In the genomic region with DNA sequence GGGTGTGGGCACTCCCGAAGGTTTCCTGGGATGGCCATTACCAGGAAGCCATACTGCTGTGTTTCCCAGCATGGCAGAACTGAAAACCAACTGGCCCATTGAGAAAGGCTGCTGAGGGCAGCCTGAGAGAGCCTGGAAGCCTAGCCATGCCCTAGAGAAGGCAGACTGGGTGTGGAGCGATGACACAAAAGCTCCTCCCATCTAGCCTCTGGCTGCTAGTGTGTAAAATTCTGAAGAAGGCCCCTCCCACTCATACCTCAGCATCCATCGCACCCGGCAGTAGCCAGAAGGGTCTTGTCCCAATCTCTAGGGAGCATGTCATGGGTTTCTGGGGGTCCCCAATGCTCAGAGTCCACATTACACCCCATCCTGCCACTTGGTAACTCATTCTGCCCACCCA, we compare ENCODE assay signal across 29 mouse cellular contexts. TPM values are rescaled to one million over a fixed set of nuclear protein-coding genes. Genes with fewer than 3 reads are reported as not detected.
A peak's percentile ranks its signal among the peaks of the same experiment; 100 is the strongest.
DNase-seq lines count a peak whose midpoint lies in the region; ATAC-seq and TF ChIP-seq lines count a peak whose summit lies in the region.
"Had no signal": no experiment of that assay in that cellular context is flagged by ENCODE, and none has a peak within 500 bp of the region (broad histone marks: within the 10 kb centered on the region; RNA-seq: fewer than 3 reads in every experiment).

No protein-coding gene starts in this region.

- ATAC-seq in kidney, postnatal 0 days (replicated peaks; ENCODE audit: low FRiP score, low read depth), result no peak
- no peak for ATAC-seq in megakaryocyte, adult 5-6 weeks (ENCODE audit: poor library complexity, severe bottlenecking)
- ATAC-seq: CD4-positive, CD25-positive, alpha-beta regulatory T cell, adult 4 months; forebrain, embryonic 13.5 days; forebrain, postnatal 0 days; Patski had no signal

- H3K9me3 ChIP-seq in kidney, postnatal 0 days (replicated peaks; ENCODE audit: low read length), result no peaks in the 10 kb centered on the region
- H3K9me3 ChIP-seq in megakaryocyte, embryonic 14.5 days, result no peaks in the 10 kb centered on the region
- no peaks in the 10 kb centered on the region for H3K9me3 ChIP-seq in heart, embryonic 10.5 days
- H3K9me3 ChIP-seq: forebrain, embryonic 13.5 days; heart, embryonic 12.5 days; hindbrain, embryonic 15.5 days had no signal

- H3K27me3 ChIP-seq in kidney, postnatal 0 days (ENCODE audit: insufficient read depth, low read length), result no peaks in the 10 kb centered on the region
- no peaks in the 10 kb centered on the region for H3K27me3 ChIP-seq in megakaryocyte, embryonic 14.5 days (replicated peaks)
- H3K27me3 ChIP-seq in heart, embryonic 10.5 days (ENCODE audit: insufficient read depth, poor library complexity, severe bottlenecking), result no peaks in the 10 kb centered on the region
- H3K27me3 ChIP-seq: forebrain, embryonic 13.5 days; heart, embryonic 12.5 days; hindbrain, embryonic 15.5 days; Patski had no signal

- H3K36me3 ChIP-seq in kidney, postnatal 0 days (ENCODE audit: insufficient read depth, low read length), result peaks cover 27% of the 10 kb centered on the region
- H3K36me3 ChIP-seq in megakaryocyte, embryonic 14.5 days (replicated peaks; ENCODE audit: low read length), result peaks cover 48% of the 10 kb centered on the region
- H3K36me3 ChIP-seq in heart, embryonic 10.5 days, result peaks cover 39% of the 10 kb centered on the region
- H3K36me3 ChIP-seq: hindbrain, embryonic 15.5 days had no signal

- TF ChIP-seq CTCF in kidney, postnatal 0 days (IDR thresholded peaks at IDR 0.05; ENCODE audit: low read depth), result no peak

- WGBS in kidney, postnatal 0 days, result 68% methylated on average over 4 of the region's 4 CpGs
- 84% methylated on average over 4 of the region's 4 CpGs for WGBS in heart, embryonic 10.5 days

- no peak overlapping the region for H3K9ac ChIP-seq in kidney, postnatal 0 days (ENCODE audit: low read depth, low read length)
- H3K9ac ChIP-seq: forebrain, embryonic 13.5 days; forebrain, postnatal 0 days; heart, embryonic 12.5 days; hindbrain, embryonic 15.5 days had no signal

- H3K4me2 ChIP-seq in kidney, postnatal 0 days (ENCODE audit: low read length), result 0 out of 2 replicates have a peak overlapping the region, but pooled peaks have one; percentile 21
- H3K4me2 ChIP-seq: forebrain, embryonic 13.5 days; heart, embryonic 12.5 days; hindbrain, embryonic 15.5 days had no signal

- H3K4me3 ChIP-seq in kidney, postnatal 0 days (replicated peaks; ENCODE audit: low read depth, low read length), result no peak overlapping the region
- peak overlapping the region; percentile 57 for H3K4me3 ChIP-seq in megakaryocyte, embryonic 14.5 days (replicated peaks)
- H3K4me3 ChIP-seq in heart, embryonic 10.5 days, result no peak overlapping the region
- H3K4me3 ChIP-seq: forebrain, embryonic 13.5 days; heart, adult 2 months; heart, embryonic 12.5 days; hindbrain, embryonic 15.5 days had no signal

- peaks cover 19% of the 10 kb centered on the region; the same call in 1 of the 2 replicates for H3K4me1 ChIP-seq in kidney, postnatal 0 days (replicated peaks; ENCODE audit: insufficient read depth, low read length)
- peaks cover 61% of the 10 kb centered on the region for H3K4me1 ChIP-seq in megakaryocyte, embryonic 14.5 days
- peaks cover 36% of the 10 kb centered on the region for H3K4me1 ChIP-seq in heart, embryonic 10.5 days

- no peak for DNase-seq in kidney, postnatal 0 days (ENCODE audit: low spot score)
- no peak for DNase-seq in kidney, adult 9 months
- peak; percentile 56 for DNase-seq in R1 (ENCODE audit: low read depth, low spot score)
- DNase-seq in heart, embryonic 10.5 days (ENCODE audit: low spot score), result no peak
- no peak for DNase-seq in embryo, embryonic 9.5 days (ENCODE audit: extremely low spot score)
- DNase-seq: adrenal gland, adult 8-10 months; adrenal gland, postnatal 36 days; B cell, adult 2 months; cerebellum, adult 11 months; cerebellum, adult 8-10 months; cerebellum, postnatal 14 days; embryo, embryonic 11 days; forebrain, postnatal 0 days; gastrocnemius, postnatal 14 days; heart, adult 2 months; heart, postnatal 36 days had no signal

- no peak overlapping the region for H3K27ac ChIP-seq in kidney, postnatal 0 days
- H3K27ac ChIP-seq in heart, embryonic 10.5 days, result no peak overlapping the region
- H3K27ac ChIP-seq: forebrain, embryonic 13.5 days; heart, adult 2 months; hindbrain, embryonic 15.5 days had no signal

RNA-seq across cellular contexts. Expression of a gene that starts 2.4 kb away (rescaled TPM):
- polyA plus RNA-seq in kidney, postnatal 0 days (2015; fragmentation: Nextera tagmentation; extraction: Ambion mirVana), result 7.7 and 8.7 TPM in 2 replicates
- polyA plus RNA-seq in megakaryocyte, embryonic 14.5 days (2012; ENCODE audit: insufficient read depth, low replicate concordance), result 3.9 TPM in 1 of 2 replicates, not detected in the other
- 7.9 and 8.6 TPM in 2 replicates for total RNA-seq in megakaryocyte, adult 5-6 weeks (2015)
- 6.7 and 7.5 TPM in 2 replicates for total RNA-seq in megakaryocyte, adult 5-6 weeks (2017)
- polyA plus RNA-seq in heart, embryonic 10.5 days (2016; fragmentation: Nextera tagmentation; extraction: Ambion mirVana), result 5.7 and 5.8 TPM in 2 replicates

RNA-seq across cellular contexts. Expression of a gene that starts 19.2 kb away (rescaled TPM):
- 3.5 and 3.8 TPM in 2 replicates for polyA plus RNA-seq in kidney, postnatal 0 days (2015; fragmentation: Nextera tagmentation; extraction: Ambion mirVana)
- polyA plus RNA-seq in megakaryocyte, embryonic 14.5 days (2012; ENCODE audit: insufficient read depth, low replicate concordance), result not detected in 2 replicates
- total RNA-seq in megakaryocyte, adult 5-6 weeks (2015), result not detected in 2 replicates
- not detected in 2 replicates for total RNA-seq in megakaryocyte, adult 5-6 weeks (2017)
- 0.17 and 0.21 TPM in 2 replicates for polyA plus RNA-seq in heart, embryonic 10.5 days (2016; fragmentation: Nextera tagmentation; extraction: Ambion mirVana)
- total RNA-seq: common myeloid progenitor, adult 5-6 weeks had no signal
- polyA plus RNA-seq: CD4-positive, CD25-positive, alpha-beta regulatory T cell, adult 4 months had no signal

RNA-seq across cellular contexts. Expression of a gene that starts 33.2 kb away (rescaled TPM):
- not detected in 2 replicates for polyA plus RNA-seq in kidney, postnatal 0 days (2015; fragmentation: Nextera tagmentation; extraction: Ambion mirVana)
- not detected in 2 replicates for polyA plus RNA-seq in megakaryocyte, embryonic 14.5 days (2012; ENCODE audit: insufficient read depth, low replicate concordance)
- not detected in 2 replicates for total RNA-seq in megakaryocyte, adult 5-6 weeks (2015)
- not detected in 2 replicates for total RNA-seq in megakaryocyte, adult 5-6 weeks (2017)
- polyA plus RNA-seq in heart, embryonic 10.5 days (2016; fragmentation: Nextera tagmentation; extraction: Ambion mirVana), result not detected in 2 replicates
- total RNA-seq: adrenal gland, adult 8-10 months; adrenal gland, postnatal 36 days; common myeloid progenitor, adult 5-6 weeks; forebrain, postnatal 0 days; gastrocnemius, adult 18-20 months; gastrocnemius, postnatal 14 days; heart, adult 2 months; heart, postnatal 36 days had no signal
- polyA plus RNA-seq: embryonic facial prominence, embryonic 14.5 days; forebrain, embryonic 13.5 days; forebrain, postnatal 0 days; gonadal fat pad, adult 2 months; heart, adult 2 months; heart, embryonic 12.5 days; heart, embryonic 16.5 days; hindbrain, embryonic 11.5 days; hindbrain, embryonic 15.5 days; Patski had no signal
